Mouse (Mus musculus) embryo, embryonic 9.5 days (tissue): ENCODE results near the gene Dennd4a.
A peak's percentile ranks its signal among the peaks of the same experiment; 100 is the strongest.

Experiments used
- DNase-seq: peaks from one replicate; pipeline ENCODE4 v3.0.0-alpha.2; 2017; ENCODE audit errors: extremely low spot score

Dennd4a gene

GRCm38 (mm10) chr9:64956337-64956736, 145.2 kb downstream of the Dennd4a start:
- DNase-seq: peak; percentile 31

GRCm38 (mm10) chr9:64957276-64957675, 146.1 kb downstream of the Dennd4a start:
- DNase-seq: no peak

- peak; percentile 99 for DNase-seq
These were observed 149.2 kb downstream of the Dennd4a start, which contains the start of gene Ints14 for GRCm38 (mm10) chr9:64960117-64960977. Gene Ints14 (plus strand): TSS chr9:64960905.

GRCm38 (mm10) chr9:64960978-64961320, 149.8 kb downstream of the Dennd4a start:
- DNase-seq: no peak
